Mouse (Mus musculus): ENCODE results near the gene Matk. TPM values are rescaled to one million over a fixed set of nuclear protein-coding genes. Genes with fewer than 3 reads are reported as not detected.
"Not testable (repeated sequence)": the region's sequence is repeated elsewhere in the genome, so short reads cannot be mapped to it uniquely, and the experiment has no call there.

Matk gene
- polyA plus RNA-seq, 1 experiment from 2014 or later, result 2.0 TPM

GRCm38 (mm10) chr10:81223731-81224130, 29.0 kb upstream of the Matk start:
- H3K36me3 ChIP-seq (ENCODE audit: control insufficient read depth, insufficient read depth, low read length); H3K9ac ChIP-seq (ENCODE audit: low read depth, low read length); H3K27me3 ChIP-seq (replicated peaks; ENCODE audit: control insufficient read depth, insufficient read depth, low read length); H3K4me3 ChIP-seq (ENCODE audit: low read length); H3K4me1 ChIP-seq (ENCODE audit: control insufficient read depth, insufficient read depth, low read length); H3K9me3 ChIP-seq (ENCODE audit: control insufficient read depth, low read length); H3K4me2 ChIP-seq (ENCODE audit: low read depth, low read length); ATAC-seq; H3K27ac ChIP-seq (ENCODE audit: low read length): not testable (repeated sequence)
- WGBS, result 60% methylated on average over 2 of the region's 2 CpGs

GRCm38 (mm10) chr10:81229735-81230437, 22.8 kb upstream of the Matk start:
- H3K4me2 ChIP-seq (ENCODE audit: low read depth, low read length), result 0 out of 2 replicates have a peak overlapping the region, but pooled peaks have one; percentile 9
- no peak overlapping the region for H3K27ac ChIP-seq (ENCODE audit: low read length)
- peak overlapping the region; percentile 24; the same call in 1 of the 2 replicates for H3K9ac ChIP-seq (ENCODE audit: low read depth, low read length)
- H3K27me3 ChIP-seq (replicated peaks; ENCODE audit: control insufficient read depth, insufficient read depth, low read length), result peaks cover 15% of the 10 kb centered on the region
- ATAC-seq, result no peak
- no peaks in the 10 kb centered on the region for H3K36me3 ChIP-seq (ENCODE audit: control insufficient read depth, insufficient read depth, low read length)
- H3K4me3 ChIP-seq (ENCODE audit: low read length), result peak overlapping the region; percentile 15
- peaks cover 24% of the 10 kb centered on the region for H3K4me1 ChIP-seq (ENCODE audit: control insufficient read depth, insufficient read depth, low read length)
- no peaks in the 10 kb centered on the region for H3K9me3 ChIP-seq (ENCODE audit: control insufficient read depth, low read length)
- WGBS, result 16% methylated on average over 20 of the region's 20 CpGs

- Histone ChIP-seq H3K4me3 (ENCODE audit: low read length) (peak within 1 kb of the TSS; percentile 15), H3K27ac (ENCODE audit: low read length) (no peak within 1 kb of the TSS)
- WGBS, result 12% methylated on average over 27 of the region's 27 CpGs
Observed at GRCm38 (mm10) chr10:81230438-81231332, 22.1 kb upstream of the Matk start, which contains the start of gene Atcay. Atcay (minus strand) TSS chr10:81230833.

GRCm38 (mm10) chr10:81231436-81231835, 21.3 kb upstream of the Matk start:
- WGBS, result 56% methylated on average over 7 of the region's 7 CpGs
- no peaks in the 10 kb centered on the region for H3K9me3 ChIP-seq (ENCODE audit: control insufficient read depth, low read length)
- H3K27me3 ChIP-seq (replicated peaks; ENCODE audit: control insufficient read depth, insufficient read depth, low read length), result peaks cover 15% of the 10 kb centered on the region
- H3K4me2 ChIP-seq (ENCODE audit: low read depth, low read length), result no peak overlapping the region
- H3K36me3 ChIP-seq (ENCODE audit: control insufficient read depth, insufficient read depth, low read length), result no peaks in the 10 kb centered on the region
- H3K9ac ChIP-seq (ENCODE audit: low read depth, low read length), result no peak overlapping the region
- no peak for ATAC-seq
- H3K27ac ChIP-seq (ENCODE audit: low read length), result no peak overlapping the region
- no peak overlapping the region for H3K4me3 ChIP-seq (ENCODE audit: low read length)
- peaks cover 24% of the 10 kb centered on the region for H3K4me1 ChIP-seq (ENCODE audit: control insufficient read depth, insufficient read depth, low read length)

More at GRCm38 (mm10) chr10:81230438-81231332, 22.1 kb upstream of the Matk start, which contains the start of gene Atcay:
- Histone ChIP-seq H3K9me3 (ENCODE audit: control insufficient read depth, low read length) (no peaks in the 10 kb centered on the region), H3K36me3 (ENCODE audit: control insufficient read depth, insufficient read depth, low read length) (no peaks in the 10 kb centered on the region), H3K9ac (ENCODE audit: low read depth, low read length) (peak within 1 kb of the TSS; percentile 24; the same call in 1 of the 2 replicates), H3K4me1 (ENCODE audit: control insufficient read depth, insufficient read depth, low read length) (peaks cover 24% of the 10 kb centered on the region), H3K27me3 (replicated peaks; ENCODE audit: control insufficient read depth, insufficient read depth, low read length) (peaks cover 15% of the 10 kb centered on the region), H3K4me2 (ENCODE audit: low read depth, low read length) (0 out of 2 replicates have a peak within 1 kb of the TSS, but pooled peaks have one; percentile 9)
- ATAC-seq, result no peak

- Histone ChIP-seq H3K4me1 (ENCODE audit: control insufficient read depth, insufficient read depth, low read length) (peaks cover 24% of the 10 kb centered on the region), H3K9me3 (ENCODE audit: control insufficient read depth, low read length) (no peaks in the 10 kb centered on the region), H3K27me3 (replicated peaks; ENCODE audit: control insufficient read depth, insufficient read depth, low read length) (peaks cover 15% of the 10 kb centered on the region), H3K4me3 (ENCODE audit: low read length) (peak within 1 kb of the TSS; percentile 78), H3K9ac (ENCODE audit: low read depth, low read length) (peak within 1 kb of the TSS; percentile 86), H3K4me2 (ENCODE audit: low read depth, low read length) (peak within 1 kb of the TSS; percentile 79), H3K36me3 (ENCODE audit: control insufficient read depth, insufficient read depth, low read length) (no peaks in the 10 kb centered on the region), H3K27ac (ENCODE audit: low read length) (peak within 1 kb of the TSS; percentile 77)
- peak; percentile 90 for ATAC-seq
- WGBS, result 7% methylated on average over 29 of the region's 29 CpGs
Observed at GRCm38 (mm10) chr10:81232580-81233225, 20.0 kb upstream of the Matk start, which contains the start of gene Zfr2. Zfr2 (plus strand) TSS chr10:81233155.

- Histone ChIP-seq H3K27me3 (replicated peaks; ENCODE audit: control insufficient read depth, insufficient read depth, low read length) (peaks cover 15% of the 10 kb centered on the region), H3K36me3 (ENCODE audit: control insufficient read depth, insufficient read depth, low read length) (no peaks in the 10 kb centered on the region), H3K9me3 (ENCODE audit: control insufficient read depth, low read length) (no peaks in the 10 kb centered on the region), H3K9ac (ENCODE audit: low read depth, low read length) (peak overlapping the region; percentile 86), H3K4me3 (ENCODE audit: low read length) (peak overlapping the region; percentile 78), H3K27ac (ENCODE audit: low read length) (peak overlapping the region; percentile 77), H3K4me1 (ENCODE audit: control insufficient read depth, insufficient read depth, low read length) (peaks cover 24% of the 10 kb centered on the region), H3K4me2 (ENCODE audit: low read depth, low read length) (peak overlapping the region; percentile 79)
- WGBS, result under 1% methylated on average over 28 of the region's 28 CpGs
- ATAC-seq, result peak; percentile 72; the same call in 1 of the 2 replicates
Observed at GRCm38 (mm10) chr10:81233226-81233585, 19.5 kb upstream of the Matk start.

GRCm38 (mm10) chr10:81234206-81234605, 18.5 kb upstream of the Matk start:
- H3K4me2 ChIP-seq (ENCODE audit: low read depth, low read length), result peak overlapping the region; percentile 79; the same call in 1 of the 2 replicates
- no peaks in the 10 kb centered on the region for H3K9me3 ChIP-seq (ENCODE audit: control insufficient read depth, low read length)
- no peaks in the 10 kb centered on the region for H3K36me3 ChIP-seq (ENCODE audit: control insufficient read depth, insufficient read depth, low read length)
- no peak for ATAC-seq
- peaks cover 24% of the 10 kb centered on the region for H3K4me1 ChIP-seq (ENCODE audit: control insufficient read depth, insufficient read depth, low read length)
- 77% methylated on average over 6 of the region's 6 CpGs for WGBS
- H3K27ac ChIP-seq (ENCODE audit: low read length), result peak overlapping the region; percentile 77
- H3K27me3 ChIP-seq (replicated peaks; ENCODE audit: control insufficient read depth, insufficient read depth, low read length), result peaks cover 20% of the 10 kb centered on the region
- H3K9ac ChIP-seq (ENCODE audit: low read depth, low read length), result peak overlapping the region; percentile 86
- peak overlapping the region; percentile 78; the same call in 1 of the 2 replicates for H3K4me3 ChIP-seq (ENCODE audit: low read length)

GRCm38 (mm10) chr10:81236471-81237268, 16.1 kb upstream of the Matk start:
- 86% methylated on average over 12 of the region's 12 CpGs for WGBS

More at GRCm38 (mm10) chr10:81236471-81237268, 16.1 kb upstream of the Matk start:
- Histone ChIP-seq H3K4me2 (ENCODE audit: low read depth, low read length) (no peak overlapping the region), H3K9ac (ENCODE audit: low read depth, low read length) (no peak overlapping the region), H3K36me3 (ENCODE audit: control insufficient read depth, insufficient read depth, low read length) (no peaks in the 10 kb centered on the region), H3K27ac (ENCODE audit: low read length) (no peak overlapping the region), H3K27me3 (replicated peaks; ENCODE audit: control insufficient read depth, insufficient read depth, low read length) (peaks cover 18% of the 10 kb centered on the region), H3K4me1 (ENCODE audit: control insufficient read depth, insufficient read depth, low read length) (peaks cover 17% of the 10 kb centered on the region), H3K4me3 (ENCODE audit: low read length) (no peak overlapping the region), H3K9me3 (ENCODE audit: control insufficient read depth, low read length) (no peaks in the 10 kb centered on the region)
- no peak for ATAC-seq

All from intestine, embryonic 16.5 days (tissue).